Mouse (Mus musculus): ENCODE measurements around the gene Cd177. TPM values are rescaled to one million over a fixed set of nuclear protein-coding genes. Genes with fewer than 3 reads are reported as not detected.
"Not testable (repeated sequence)": the region's sequence is repeated elsewhere in the genome, so short reads cannot be mapped to it uniquely, and the experiment has no call there.

Gene Cd177
- polyA plus RNA-seq, 1 experiment from 2014 or later = 0.30 TPM

DNA sequence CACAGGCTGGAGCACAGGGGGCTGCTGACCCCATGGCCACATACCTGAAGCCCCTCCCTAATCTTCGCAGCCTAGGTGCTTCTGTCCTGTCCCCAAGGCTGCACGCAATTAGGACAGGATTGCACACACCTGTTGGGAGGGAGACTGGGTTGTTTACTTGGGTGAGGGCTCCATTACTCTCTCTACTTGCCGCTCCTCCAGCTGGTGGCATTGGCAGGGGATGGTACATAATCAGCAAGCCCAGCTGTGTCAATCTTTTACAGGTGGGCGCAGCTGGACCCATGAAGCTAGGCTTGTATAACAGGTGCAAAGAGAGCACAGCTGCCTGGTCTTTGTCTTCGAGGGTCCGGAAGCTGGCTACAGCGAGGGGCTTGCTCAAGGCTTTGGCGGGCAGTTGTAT lies 2.5 kb upstream of the Cd177 start:
- H3K27me3 ChIP-seq (ENCODE audit: control insufficient read depth, insufficient read depth, low read length) = no peaks in the 10 kb centered on the region
- H3K36me3 ChIP-seq (ENCODE audit: control insufficient read depth, insufficient read depth) = no peaks in the 10 kb centered on the region
- no peak for ATAC-seq (replicated peaks; ENCODE audit: extremely low read depth, insufficient read depth, low FRiP score)
- no peak overlapping the region for H3K4me3 ChIP-seq (ENCODE audit: low read length)
- no peaks in the 10 kb centered on the region for H3K4me1 ChIP-seq (ENCODE audit: control insufficient read depth, insufficient read depth, low read length)
- H3K27ac ChIP-seq (ENCODE audit: low read length) = no peak overlapping the region
- no peak overlapping the region for H3K4me2 ChIP-seq (ENCODE audit: low read depth, low read length)
- WGBS = 81% methylated on average over 8 of the region's 8 CpGs
- H3K9ac ChIP-seq (ENCODE audit: low read length) = no peak overlapping the region
- H3K9me3 ChIP-seq (replicated peaks; ENCODE audit: control insufficient read depth, low read length) = no peaks in the 10 kb centered on the region

DNA sequence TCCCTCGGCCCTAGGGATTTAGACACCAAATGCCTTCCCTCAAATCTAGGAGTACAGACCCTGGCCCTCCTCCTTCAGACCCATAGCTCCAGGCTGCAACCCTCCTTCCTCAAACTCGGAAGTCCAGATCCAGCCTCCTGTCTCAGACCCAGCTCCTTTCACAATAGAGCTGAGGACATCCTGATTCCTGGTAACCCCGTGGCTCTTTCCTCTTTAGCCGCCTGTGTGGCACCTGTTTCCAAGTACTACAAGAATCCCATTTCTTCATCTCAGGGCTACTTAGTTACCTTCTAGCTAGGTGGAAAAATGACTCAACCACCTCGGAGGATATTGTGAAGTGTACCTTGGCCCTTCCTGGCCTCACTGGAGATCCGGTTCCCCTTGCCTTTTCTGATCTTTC lies 1.1 kb upstream of the Cd177 start:
- ATAC-seq (replicated peaks; ENCODE audit: extremely low read depth, insufficient read depth, low FRiP score) = no peak
- no peak overlapping the region for H3K4me3 ChIP-seq (ENCODE audit: low read length)
- no peak overlapping the region for H3K4me2 ChIP-seq (ENCODE audit: low read depth, low read length)
- no peak overlapping the region for H3K9ac ChIP-seq (ENCODE audit: low read length)
- no peak overlapping the region for H3K27ac ChIP-seq (ENCODE audit: low read length)
- no peaks in the 10 kb centered on the region for H3K4me1 ChIP-seq (ENCODE audit: control insufficient read depth, insufficient read depth, low read length)
- no peaks in the 10 kb centered on the region for H3K9me3 ChIP-seq (replicated peaks; ENCODE audit: control insufficient read depth, low read length)
- no peaks in the 10 kb centered on the region for H3K36me3 ChIP-seq (ENCODE audit: control insufficient read depth, insufficient read depth)
- no peaks in the 10 kb centered on the region for H3K27me3 ChIP-seq (ENCODE audit: control insufficient read depth, insufficient read depth, low read length)
- WGBS = 63% methylated on average over 6 of the region's 6 CpGs

DNA sequence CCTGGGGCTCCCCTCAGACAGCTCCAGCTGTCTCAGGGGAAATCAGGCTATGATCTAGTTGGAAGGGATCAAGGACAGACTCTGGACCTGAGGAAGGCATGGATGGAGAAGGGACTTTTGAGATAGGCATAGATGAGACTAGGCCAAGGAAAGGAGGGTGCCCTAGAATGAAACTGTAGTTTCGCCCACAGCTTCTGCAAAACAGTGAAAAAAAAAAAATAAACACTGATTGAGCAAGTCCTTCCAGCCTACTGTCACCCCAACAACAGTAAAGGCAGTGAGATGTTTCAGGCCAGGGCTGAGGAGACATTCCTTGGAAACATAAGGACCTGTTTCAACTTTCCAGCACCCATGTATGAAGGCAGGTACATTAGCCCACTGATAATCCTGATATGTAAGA lies 1.6 kb downstream of the Cd177 start:
- no peak overlapping the region for H3K4me3 ChIP-seq (ENCODE audit: low read length)
- 72% methylated on average over 1 of the region's 1 CpGs for WGBS
- no peak overlapping the region for H3K27ac ChIP-seq (ENCODE audit: low read length)
- H3K36me3 ChIP-seq (ENCODE audit: control insufficient read depth, insufficient read depth) = no peaks in the 10 kb centered on the region
- H3K9me3 ChIP-seq (replicated peaks; ENCODE audit: control insufficient read depth, low read length) = no peaks in the 10 kb centered on the region
- H3K9ac ChIP-seq (ENCODE audit: low read length) = no peak overlapping the region
- no peaks in the 10 kb centered on the region for H3K27me3 ChIP-seq (ENCODE audit: control insufficient read depth, insufficient read depth, low read length)
- H3K4me1 ChIP-seq (ENCODE audit: control insufficient read depth, insufficient read depth, low read length) = no peaks in the 10 kb centered on the region
- no peak for ATAC-seq (replicated peaks; ENCODE audit: extremely low read depth, insufficient read depth, low FRiP score)
- H3K4me2 ChIP-seq (ENCODE audit: low read depth, low read length) = no peak overlapping the region

DNA sequence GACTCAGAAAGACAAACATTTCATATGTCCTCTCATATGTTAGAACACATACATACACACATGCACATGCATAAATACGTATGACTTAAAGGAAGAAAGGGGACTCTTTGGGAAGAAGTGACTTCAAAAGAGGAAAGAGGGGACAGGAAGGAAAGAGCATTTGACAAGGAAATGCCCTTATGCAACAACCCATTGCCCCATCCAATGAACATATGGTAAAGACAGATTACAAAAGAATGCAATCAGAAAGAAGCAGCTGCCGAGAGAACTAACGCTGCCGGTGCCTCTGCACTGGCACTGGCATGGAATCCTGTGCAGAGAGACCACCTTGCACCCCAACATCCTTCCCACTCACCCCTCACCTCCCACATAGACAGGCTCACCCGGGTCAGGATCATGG lies 6.6 kb downstream of the Cd177 start:
- WGBS = 53% methylated on average over 5 of the region's 5 CpGs
- Histone ChIP-seq H3K9me3 (replicated peaks; ENCODE audit: control insufficient read depth, low read length) (no peaks in the 10 kb centered on the region), H3K27me3 (ENCODE audit: control insufficient read depth, insufficient read depth, low read length) (no peaks in the 10 kb centered on the region), H3K4me2 (ENCODE audit: low read depth, low read length) (no peak overlapping the region), H3K27ac (ENCODE audit: low read length) (no peak overlapping the region), H3K9ac (ENCODE audit: low read length) (no peak overlapping the region), H3K4me1 (ENCODE audit: control insufficient read depth, insufficient read depth, low read length) (0 out of 2 replicates have a peak, but pooled peaks cover 3% of the 10 kb centered on the region), H3K36me3 (ENCODE audit: control insufficient read depth, insufficient read depth) (no peaks in the 10 kb centered on the region), H3K4me3 (ENCODE audit: low read length) (no peak overlapping the region)
- no peak for ATAC-seq (replicated peaks; ENCODE audit: extremely low read depth, insufficient read depth, low FRiP score)

DNA sequence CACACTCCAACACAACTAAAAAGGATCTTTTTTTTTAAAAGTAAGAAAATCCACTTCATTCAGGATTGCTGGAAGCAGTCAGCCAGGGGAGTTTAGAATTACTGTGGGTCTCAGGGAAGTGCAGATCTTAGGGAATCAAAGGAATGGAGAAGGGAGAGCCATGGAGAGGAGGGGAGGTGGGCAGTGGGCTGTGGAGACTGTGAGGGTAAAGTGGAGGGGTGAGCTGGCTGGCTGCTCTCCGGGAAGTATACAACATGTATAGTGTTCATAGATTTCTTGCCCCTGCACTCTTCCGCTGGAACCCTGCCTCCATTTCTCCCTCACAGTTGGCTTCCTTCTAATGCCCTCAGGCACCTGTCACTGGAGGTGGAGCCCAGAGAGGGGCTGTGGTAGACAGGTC lies 8.5 kb downstream of the Cd177 start:
- Histone ChIP-seq H3K36me3 (ENCODE audit: control insufficient read depth, insufficient read depth) (no peaks in the 10 kb centered on the region), H3K4me2 (ENCODE audit: low read depth, low read length) (no peak overlapping the region), H3K27ac (ENCODE audit: low read length) (no peak overlapping the region), H3K9me3 (replicated peaks; ENCODE audit: control insufficient read depth, low read length) (no peaks in the 10 kb centered on the region), H3K4me3 (ENCODE audit: low read length) (no peak overlapping the region), H3K27me3 (ENCODE audit: control insufficient read depth, insufficient read depth, low read length) (no peaks in the 10 kb centered on the region), H3K4me1 (ENCODE audit: control insufficient read depth, insufficient read depth, low read length) (0 out of 2 replicates have a peak, but pooled peaks cover 3% of the 10 kb centered on the region), H3K9ac (ENCODE audit: low read length) (no peak overlapping the region)
- no peak for ATAC-seq (replicated peaks; ENCODE audit: extremely low read depth, insufficient read depth, low FRiP score)
- WGBS = 79% methylated on average over 2 of the region's 2 CpGs

DNA sequence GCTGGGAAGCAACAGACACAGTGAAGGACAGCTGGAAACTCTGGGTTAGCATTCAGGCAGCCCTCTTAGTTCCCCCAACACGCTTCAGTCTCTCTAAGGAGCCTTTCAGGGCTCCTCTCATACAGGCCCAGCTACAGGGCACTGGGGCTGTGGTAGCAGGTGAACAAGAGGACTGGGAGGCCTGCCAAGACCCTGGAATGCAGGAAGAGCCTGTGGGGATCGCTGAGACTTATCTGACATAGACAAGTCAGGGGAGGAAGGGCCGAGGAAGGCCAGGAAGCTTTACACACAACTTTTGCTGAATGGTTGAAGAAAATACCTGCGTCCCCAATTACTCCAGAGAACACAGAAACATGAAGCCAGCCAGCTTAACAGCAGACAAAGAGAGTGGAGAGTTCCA lies 9.4 kb downstream of the Cd177 start:
- H3K4me3 ChIP-seq (ENCODE audit: low read length) = no peak overlapping the region
- 0 out of 2 replicates have a peak, but pooled peaks cover 3% of the 10 kb centered on the region for H3K4me1 ChIP-seq (ENCODE audit: control insufficient read depth, insufficient read depth, low read length)
- 22% methylated on average over 4 of the region's 4 CpGs for WGBS
- no peak for ATAC-seq (replicated peaks; ENCODE audit: extremely low read depth, insufficient read depth, low FRiP score)
- no peaks in the 10 kb centered on the region for H3K9me3 ChIP-seq (replicated peaks; ENCODE audit: control insufficient read depth, low read length)
- H3K9ac ChIP-seq (ENCODE audit: low read length) = no peak overlapping the region
- no peaks in the 10 kb centered on the region for H3K36me3 ChIP-seq (ENCODE audit: control insufficient read depth, insufficient read depth)
- H3K4me2 ChIP-seq (ENCODE audit: low read depth, low read length) = no peak overlapping the region
- H3K27me3 ChIP-seq (ENCODE audit: control insufficient read depth, insufficient read depth, low read length) = no peaks in the 10 kb centered on the region
- no peak overlapping the region for H3K27ac ChIP-seq (ENCODE audit: low read length)

DNA sequence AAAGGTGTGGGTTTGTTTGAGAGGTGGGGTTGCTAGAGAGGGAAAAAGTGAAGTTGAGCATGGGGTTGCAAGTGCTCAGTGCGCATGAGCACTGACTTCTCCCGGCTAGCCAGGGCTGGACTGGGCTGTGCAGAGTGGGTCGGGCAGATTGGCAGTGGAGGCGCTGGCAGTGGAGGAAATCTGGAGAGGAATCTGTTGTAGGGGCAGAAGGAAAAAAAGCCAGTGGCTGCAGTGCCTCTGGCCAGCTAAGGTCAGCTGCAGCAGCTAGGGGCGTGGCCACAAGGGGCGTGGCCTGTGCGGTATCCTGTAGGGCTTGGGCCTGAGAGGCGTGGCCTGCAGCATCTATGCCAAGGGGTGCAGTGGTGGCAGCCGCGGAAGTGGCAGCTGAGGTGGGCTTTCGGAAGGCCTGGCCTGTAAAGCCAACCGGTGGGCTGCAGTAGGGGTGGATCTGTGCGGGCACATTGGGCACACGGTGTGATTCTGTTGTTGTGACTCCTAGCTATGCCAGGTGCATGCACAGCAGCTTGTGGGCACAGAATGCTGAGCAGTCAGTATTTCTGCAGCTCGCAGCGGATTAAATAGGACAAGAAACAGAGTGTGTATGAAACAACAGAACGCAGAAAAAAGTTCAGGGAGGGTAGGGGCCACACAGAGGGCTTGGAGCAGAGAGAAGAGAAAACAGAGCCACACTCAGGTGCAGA lies 24.0 kb downstream of the Cd177 start:
- Histone ChIP-seq H3K4me2 (ENCODE audit: low read depth, low read length) (no peak overlapping the region), H3K9me3 (replicated peaks; ENCODE audit: control insufficient read depth, low read length) (peaks cover 1% of the 10 kb centered on the region; the same call in 1 of the 2 replicates), H3K4me3 (ENCODE audit: low read length) (no peak overlapping the region), H3K9ac (ENCODE audit: low read length) (no peak overlapping the region), H3K27me3 (ENCODE audit: control insufficient read depth, insufficient read depth, low read length) (no peaks in the 10 kb centered on the region), H3K36me3 (ENCODE audit: control insufficient read depth, insufficient read depth) (no peaks in the 10 kb centered on the region), H3K4me1 (ENCODE audit: control insufficient read depth, insufficient read depth, low read length) (no peaks in the 10 kb centered on the region), H3K27ac (ENCODE audit: low read length) (no peak overlapping the region)
- ATAC-seq (replicated peaks; ENCODE audit: extremely low read depth, insufficient read depth, low FRiP score) = no peak; the same call in 1 of the 2 replicates
- WGBS = 14% methylated on average over 17 of the region's 17 CpGs

DNA sequence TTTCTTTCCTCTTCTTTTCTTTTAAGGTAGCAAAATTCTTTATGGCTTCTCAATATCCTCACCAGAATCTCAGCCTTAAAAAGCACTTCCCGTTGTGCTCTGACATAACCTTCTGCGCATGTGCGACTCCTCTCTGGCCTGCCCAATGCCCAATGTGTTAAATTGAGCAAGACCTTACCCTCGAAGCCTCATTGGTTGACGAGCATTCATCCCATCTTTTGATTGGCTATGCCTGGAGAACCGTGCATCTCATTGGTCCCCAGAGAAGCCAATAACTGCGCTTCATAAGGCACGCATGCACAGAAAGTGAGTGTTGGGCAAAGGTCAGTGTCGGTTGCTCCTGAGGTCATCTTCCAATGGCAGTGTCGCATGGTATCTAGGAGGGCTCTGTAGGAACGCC lies 33.3 kb downstream of the Cd177 start, which contains the start of gene Gm4763:
Gene Gm4763 (minus strand): TSS at position 101 of the 400 bp plus-strand sequence.
- not testable (repeated sequence) for H3K9ac ChIP-seq (ENCODE audit: low read length); H3K36me3 ChIP-seq (ENCODE audit: control insufficient read depth, insufficient read depth); H3K27me3 ChIP-seq (ENCODE audit: control insufficient read depth, insufficient read depth, low read length); H3K9me3 ChIP-seq (replicated peaks; ENCODE audit: control insufficient read depth, low read length); H3K4me2 ChIP-seq (ENCODE audit: low read depth, low read length); H3K27ac ChIP-seq (ENCODE audit: low read length); ATAC-seq (replicated peaks; ENCODE audit: extremely low read depth, insufficient read depth, low FRiP score); H3K4me1 ChIP-seq (ENCODE audit: control insufficient read depth, insufficient read depth, low read length); H3K4me3 ChIP-seq (ENCODE audit: low read length)
- 81% methylated on average over 11 of the region's 11 CpGs for WGBS

DNA sequence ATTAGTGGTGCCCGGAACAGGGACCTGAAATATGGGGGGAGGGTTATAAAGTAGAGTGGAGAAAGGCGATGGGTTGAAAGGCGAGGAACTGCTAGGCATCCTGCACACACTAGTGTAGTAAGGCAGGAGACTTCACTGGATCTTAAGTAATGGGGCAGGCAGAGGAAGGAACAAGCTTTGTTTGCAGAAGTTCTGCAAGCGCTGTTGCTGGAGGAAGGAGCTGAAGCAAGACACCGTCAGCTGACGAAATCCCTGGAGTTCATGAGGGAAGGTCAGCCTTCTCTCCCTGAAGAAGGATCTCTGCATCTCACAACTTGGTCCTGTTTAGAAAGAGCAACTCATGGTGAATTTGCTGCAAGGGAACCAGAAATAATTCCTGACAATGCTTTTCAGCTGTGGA lies 45.1 kb downstream of the Cd177 start:
- Histone ChIP-seq H3K4me1 (ENCODE audit: control insufficient read depth, insufficient read depth, low read length) (no peaks in the 10 kb centered on the region), H3K27ac (ENCODE audit: low read length) (no peak overlapping the region), H3K9me3 (replicated peaks; ENCODE audit: control insufficient read depth, low read length) (no peaks in the 10 kb centered on the region), H3K36me3 (ENCODE audit: control insufficient read depth, insufficient read depth) (no peaks in the 10 kb centered on the region), H3K4me3 (ENCODE audit: low read length) (no peak overlapping the region), H3K4me2 (ENCODE audit: low read depth, low read length) (no peak overlapping the region), H3K9ac (ENCODE audit: low read length) (no peak overlapping the region), H3K27me3 (ENCODE audit: control insufficient read depth, insufficient read depth, low read length) (no peaks in the 10 kb centered on the region)
- ATAC-seq (replicated peaks; ENCODE audit: extremely low read depth, insufficient read depth, low FRiP score) = no peak
- 58% methylated on average over 6 of the region's 6 CpGs for WGBS
